Mouse (Mus musculus): ENCODE measurements at regions not wholly inside any gene's neighbourhood (a gene's known extent, or its start where the extent isn't known, plus 50 kb on each side); places are given as distances from the start of the nearest gene placed in this dataset.

- DNase-seq, result peak; percentile 82
Observed at GRCm38 (mm10) chrX:152918212-152918611, 88.1 kb upstream of the Usp51 start.

GRCm38 (mm10) chrX:152926991-152927390 lies 79.3 kb upstream of the Usp51 start:
- DNase-seq, result peak; percentile 35

- DNase-seq, result no peak
Observed at GRCm38 (mm10) chrX:152946201-152946600, 60.1 kb upstream of the Usp51 start.
